Mouse (Mus musculus) olfactory bulb, adult 2 months (tissue): ENCODE measurements around the gene Uhmk1.

Experiments used
- CTCF ChIP-seq: fragments of 200-500 bp; IDR thresholded peaks from 2 replicates; pipeline ENCODE4 v1.5.1; 2012; ENCODE audit warnings: low read depth, mild to moderate bottlenecking, low read length, moderate library complexity; ENCODE audit not compliant: insufficient read depth
- POLR2A ChIP-seq: fragments of 200-500 bp; IDR thresholded peaks from 2 replicates; pipeline ENCODE4 v1.6.1; 2012; ENCODE audit warnings: mild to moderate bottlenecking, low read depth, low read length, moderate library complexity; ENCODE audit not compliant: insufficient read depth

DNA sequence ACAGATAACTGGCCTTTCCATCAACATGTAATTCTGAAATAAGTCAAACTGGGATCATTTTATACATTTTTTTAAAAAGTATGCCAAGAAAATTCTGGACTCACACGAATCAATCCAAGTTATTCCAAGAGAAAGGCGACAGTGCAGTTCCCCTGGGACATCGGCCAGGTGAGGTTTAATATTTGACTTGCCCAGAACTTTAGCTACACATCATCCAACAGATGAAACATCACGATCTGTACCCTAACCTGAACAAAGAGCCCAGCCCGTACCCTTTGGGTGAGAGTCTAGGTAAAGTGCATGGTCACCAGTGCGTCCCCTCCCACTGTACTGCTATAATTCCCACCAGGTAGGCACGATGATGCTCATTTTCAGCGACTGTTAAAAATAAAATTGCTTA, 19.0 kb downstream of the Uhmk1 start:
- TF ChIP-seq POLR2A (no peak), CTCF (no peak)
